Mouse (Mus musculus) cerebellum, adult 9-11 months (tissue): Measurements from ENCODE around the gene Grin2a.

Experiments
- DNase-seq: peaks from one replicate; pipeline ENCODE4 v3.0.0; 2022

The Grin2a gene

DNA sequence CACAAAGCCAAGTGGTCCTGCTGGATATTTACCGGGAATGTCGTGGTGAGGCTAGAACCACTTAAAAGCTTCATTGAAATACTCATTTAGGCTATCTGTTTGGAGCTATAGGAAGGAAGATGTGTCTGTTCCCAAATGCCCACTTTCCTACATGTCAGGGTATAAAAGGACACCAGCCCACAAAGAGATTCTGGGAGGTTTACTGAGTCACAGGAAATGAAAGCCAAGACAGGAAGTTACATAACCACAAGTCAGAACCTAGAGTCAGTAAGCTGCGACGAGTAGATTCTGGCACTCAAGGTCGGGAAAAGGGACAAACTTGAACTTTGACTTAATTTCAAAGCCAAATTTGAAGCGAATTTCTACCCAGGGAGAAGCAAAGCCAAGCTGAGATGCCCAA is 30.9 kb downstream of the Grin2a start:
- DNase-seq = no peak

GRCm38 (mm10) chr16:9962482-9962881 is 32.9 kb downstream of the Grin2a start:
- DNase-seq = no peak

- DNase-seq = peak; percentile 45
Observed at GRCm38 (mm10) chr16:9959340-9959739, 36.0 kb downstream of the Grin2a start.

DNA sequence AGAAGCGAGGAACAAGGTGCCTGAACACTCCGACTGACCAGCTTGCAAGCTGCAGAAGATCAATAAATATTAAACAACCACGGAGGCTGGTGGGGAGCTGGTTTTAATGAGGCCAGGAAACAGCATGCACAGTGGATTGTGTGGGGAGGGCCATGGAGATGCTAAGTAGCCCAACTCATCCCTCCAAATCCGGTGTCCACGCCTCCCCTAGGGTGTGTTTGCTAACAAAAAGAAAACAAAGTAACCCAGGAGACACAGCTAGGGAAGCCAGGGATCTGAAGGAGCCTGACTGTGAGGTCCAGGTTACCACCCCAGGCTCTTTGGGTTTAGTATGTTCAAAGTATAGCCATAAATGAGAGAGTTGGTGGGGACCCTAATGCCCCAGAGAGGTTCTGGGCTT is 41.1 kb downstream of the Grin2a start:
- DNase-seq = no peak

GRCm38 (mm10) chr16:9953396-9953831 is 41.9 kb downstream of the Grin2a start:
- DNase-seq = no peak

DNA sequence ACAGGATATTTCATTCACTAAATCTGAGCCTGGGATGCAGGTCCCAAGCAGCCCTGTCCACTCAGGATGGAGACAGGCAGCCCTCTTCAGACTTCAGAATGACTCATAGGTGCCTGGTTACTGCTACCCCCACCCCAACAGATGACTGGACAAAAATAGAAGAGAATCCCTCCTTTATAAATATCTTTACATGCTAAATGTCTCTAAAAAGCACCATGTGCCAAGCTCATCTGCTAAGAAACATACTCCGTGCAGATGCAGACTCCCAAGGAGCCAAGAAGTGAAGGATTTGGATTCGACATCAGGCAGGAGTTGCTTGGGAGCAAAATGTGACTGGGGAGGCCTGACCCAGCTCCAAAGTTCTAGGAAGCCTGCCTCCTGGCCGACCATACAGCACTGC is 46.1 kb downstream of the Grin2a start:
- DNase-seq = no peak

DNA sequence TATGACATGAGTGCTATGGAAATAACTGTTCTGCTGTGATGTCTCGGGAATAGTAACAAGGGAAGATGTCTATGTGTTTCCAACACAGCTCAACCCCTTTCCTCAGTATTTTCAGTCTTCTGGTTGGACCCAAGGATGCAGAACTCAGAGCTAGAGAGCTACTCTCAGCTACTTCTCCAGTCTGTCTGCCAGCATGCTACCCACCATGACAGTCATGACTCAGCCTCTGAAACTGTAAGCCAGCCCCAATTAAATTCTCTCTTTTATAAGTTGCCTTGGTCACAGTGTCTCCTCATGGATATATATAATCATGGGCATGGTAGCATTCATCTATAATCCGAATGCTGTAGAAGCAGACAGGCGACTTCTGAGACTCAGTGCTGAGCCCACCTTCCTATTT is 47.9 kb downstream of the Grin2a start:
- no peak for DNase-seq

- no peak for DNase-seq
Observed at GRCm38 (mm10) chr16:9944836-9945235, 50.5 kb downstream of the Grin2a start.

DNA sequence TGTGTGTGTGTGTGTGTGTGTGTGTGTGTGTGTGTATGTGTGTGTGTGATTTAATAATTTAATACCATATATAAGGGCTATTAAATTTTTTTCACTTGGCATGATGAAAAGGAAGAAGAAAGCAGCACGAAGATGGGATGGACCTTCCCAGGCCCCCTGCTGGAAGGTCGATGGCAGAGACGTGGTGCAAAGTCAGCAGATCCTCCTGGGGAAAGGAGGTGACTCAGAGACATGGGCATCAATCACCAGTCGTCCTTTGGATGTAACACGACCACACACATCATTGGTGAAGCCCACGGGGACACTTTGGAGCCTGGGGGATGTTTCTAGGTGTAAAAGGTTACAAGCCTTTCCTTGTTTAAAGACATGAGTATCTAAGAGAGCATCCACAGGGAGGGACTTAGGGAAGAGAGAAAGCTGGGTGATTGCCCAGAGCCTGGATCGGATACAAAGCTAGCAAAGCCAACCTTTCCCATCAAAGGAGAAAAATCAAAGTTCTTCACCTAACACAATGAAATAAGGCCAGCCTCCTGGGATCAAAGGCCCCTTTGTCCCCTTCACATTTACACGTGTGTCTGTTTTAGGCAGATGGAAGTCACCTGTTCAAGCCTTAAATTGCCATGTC is 53.9 kb downstream of the Grin2a start:
- DNase-seq = peak; percentile 61

- peak; percentile 74 for DNase-seq
Observed at GRCm38 (mm10) chr16:9940716-9941115, 54.6 kb downstream of the Grin2a start.

- DNase-seq = peak; percentile 45
Observed at GRCm38 (mm10) chr16:9910672-9911071, 84.7 kb downstream of the Grin2a start.

GRCm38 (mm10) chr16:9909225-9909624 is 86.1 kb downstream of the Grin2a start:
- DNase-seq = peak; percentile 92

- DNase-seq = no peak
Observed at GRCm38 (mm10) chr16:9904443-9904842, 90.9 kb downstream of the Grin2a start.

DNA sequence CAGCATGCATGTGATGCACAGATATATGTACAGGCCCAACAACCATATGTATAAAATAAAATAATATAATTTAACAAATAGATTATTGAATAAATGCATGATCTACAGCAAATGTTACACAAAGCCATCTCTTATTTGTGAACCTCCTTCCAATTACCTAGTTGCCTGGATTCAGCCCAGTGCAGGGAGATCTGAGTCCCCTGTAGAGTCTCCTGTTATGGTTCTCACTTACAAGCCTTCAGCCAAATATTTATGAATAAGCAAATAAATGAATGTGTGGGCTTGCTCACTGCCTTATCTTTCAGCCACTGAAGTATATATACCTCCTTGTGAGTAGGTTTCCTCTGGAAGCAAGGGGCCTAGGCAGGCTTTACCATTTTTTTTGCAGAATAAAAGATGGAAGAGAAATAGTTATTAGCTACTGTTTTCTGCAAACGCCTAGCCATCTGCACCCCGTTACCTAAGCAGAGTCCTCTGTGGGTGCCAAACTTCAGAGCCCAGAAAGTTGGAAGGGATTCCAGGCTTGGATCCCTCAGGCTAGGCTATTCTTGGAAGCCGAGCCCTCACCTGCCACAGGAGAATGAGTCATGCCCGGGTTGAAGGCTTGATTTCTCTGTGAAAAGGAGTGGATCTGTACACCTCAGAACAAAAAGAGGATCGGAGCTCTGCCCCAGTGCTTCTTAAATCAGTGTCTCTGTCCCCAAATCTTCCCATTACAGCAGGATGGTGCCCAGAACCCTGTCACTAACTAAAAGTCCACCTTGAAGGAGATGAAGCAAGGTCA is 92.5 kb downstream of the Grin2a start:
- DNase-seq = peak; percentile 96

- peak; percentile 59 for DNase-seq
Observed at GRCm38 (mm10) chr16:9901433-9901832, 93.9 kb downstream of the Grin2a start.

DNA sequence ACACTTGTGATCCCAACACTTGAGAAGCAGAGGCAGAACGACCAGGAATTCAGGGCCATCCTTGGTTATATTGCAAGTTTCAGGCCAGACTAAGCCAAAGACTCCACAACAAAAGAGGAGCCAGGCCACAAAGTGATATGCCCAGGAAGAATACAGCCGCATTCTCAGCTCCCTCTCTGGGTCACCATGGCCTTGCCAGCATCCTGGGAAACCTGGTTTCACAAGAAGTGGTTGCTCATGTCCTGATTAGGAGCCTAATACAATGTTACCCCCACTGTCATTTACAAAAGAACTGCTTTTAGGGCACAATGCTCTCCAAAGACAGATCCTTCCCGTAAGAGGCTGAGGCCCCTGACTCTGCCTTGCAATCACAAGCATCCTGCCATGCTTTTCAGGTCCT is 94.4 kb downstream of the Grin2a start:
- DNase-seq = no peak

- DNase-seq = peak; percentile 62
Observed at GRCm38 (mm10) chr16:9900196-9900595, 95.2 kb downstream of the Grin2a start.

- DNase-seq = peak; percentile 53
Observed at GRCm38 (mm10) chr16:9899176-9899575, 96.2 kb downstream of the Grin2a start.

DNA sequence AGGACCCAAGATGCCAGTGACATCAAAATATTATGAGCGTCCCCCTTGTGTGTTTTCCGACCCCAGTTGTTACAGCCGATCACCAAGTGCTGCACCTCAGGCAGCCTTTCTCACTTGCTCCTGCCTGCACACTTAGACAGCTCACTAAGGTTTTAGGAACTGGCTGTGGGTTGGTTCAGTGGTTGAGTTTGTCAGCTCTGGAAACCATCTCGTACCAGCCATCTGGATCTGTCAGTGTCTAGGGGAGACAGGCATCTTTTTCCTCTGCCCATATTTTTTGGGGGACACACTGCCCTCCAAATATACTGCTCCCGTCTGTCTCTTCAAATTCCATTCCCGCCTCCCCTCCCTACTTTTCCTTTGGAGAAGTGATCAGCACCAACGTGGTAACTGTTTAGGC is 99.8 kb downstream of the Grin2a start:
- no peak for DNase-seq

DNA sequence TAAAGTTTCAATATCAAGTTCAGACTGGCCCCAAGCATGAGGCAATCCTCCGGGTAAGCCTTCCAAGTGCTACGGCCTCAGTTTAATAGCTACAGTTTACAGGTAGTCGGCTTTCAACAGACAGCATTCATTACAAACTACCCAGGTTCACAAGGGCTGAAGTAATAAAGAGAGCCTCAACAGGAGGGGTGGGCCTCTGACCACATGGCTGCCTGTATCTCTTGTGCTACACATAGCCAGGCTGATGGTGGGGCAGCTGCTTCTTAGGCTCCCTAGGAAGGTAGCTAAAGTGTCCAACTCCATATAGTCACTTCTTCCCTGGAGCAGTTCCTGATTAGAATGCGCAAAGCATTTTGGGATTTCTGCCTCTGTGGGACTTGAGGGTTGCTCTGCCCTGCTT is 109.2 kb downstream of the Grin2a start:
- no peak for DNase-seq

- DNase-seq = no peak
Observed at GRCm38 (mm10) chr16:9884141-9884540, 111.2 kb downstream of the Grin2a start.

GRCm38 (mm10) chr16:9882420-9882819 is 112.9 kb downstream of the Grin2a start:
- DNase-seq = no peak

GRCm38 (mm10) chr16:9873001-9873400 is 122.4 kb downstream of the Grin2a start:
- DNase-seq = no peak

DNA sequence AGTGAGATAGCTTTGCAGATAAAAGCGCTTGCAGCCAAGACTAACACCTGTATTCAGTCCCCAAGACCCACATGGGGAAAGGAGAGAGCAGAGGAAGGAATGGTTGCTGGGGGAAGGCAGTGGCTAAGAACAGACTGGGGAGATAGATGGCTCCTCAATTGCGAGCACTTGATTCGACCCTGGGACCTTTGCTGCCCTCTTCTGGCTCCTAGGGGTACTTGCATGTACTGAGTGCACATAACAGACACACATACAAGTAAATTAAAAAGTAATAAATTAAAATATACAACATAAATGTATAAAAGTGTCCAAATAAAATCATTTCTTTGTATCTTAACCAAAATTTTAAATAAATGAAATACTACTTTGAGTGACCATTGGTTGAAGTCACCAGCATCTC is 129.7 kb downstream of the Grin2a start:
- DNase-seq = no peak

- no peak for DNase-seq
Observed at GRCm38 (mm10) chr16:9865039-9865438, 130.3 kb downstream of the Grin2a start.
